Mouse (Mus musculus) layer of hippocampus, adult 11-12 months (tissue): ENCODE measurements around the gene Tex101.
"Not testable (repeated sequence)": the region's sequence is repeated elsewhere in the genome, so short reads cannot be mapped to it uniquely, and the experiment has no call there.

Experiments
- DNase-seq: peaks from one replicate; pipeline ENCODE4 v3.0.0; 2022; ENCODE audit warnings: low spot score

Tex101 gene

DNA sequence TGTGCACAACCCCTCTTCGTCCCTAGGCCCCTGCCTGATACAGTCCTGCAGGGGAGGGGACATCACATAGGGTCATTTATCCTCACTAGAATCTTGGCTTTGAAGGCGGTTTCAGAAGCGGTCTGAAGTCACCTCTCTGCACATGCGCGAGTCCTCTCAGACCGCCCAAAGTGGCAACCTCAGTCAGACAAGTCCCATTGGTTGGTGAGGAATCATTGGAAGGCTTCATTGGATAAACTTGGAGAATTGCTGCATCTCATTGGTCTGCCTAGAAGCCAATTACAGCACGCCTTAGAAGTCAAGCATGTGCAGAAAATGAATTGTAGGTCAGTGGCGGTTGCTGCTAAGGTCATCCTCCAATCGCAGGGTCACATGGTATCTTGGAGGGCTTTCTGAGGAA lies at the start of gene Tex101:
Gene Tex101, minus strand, starts transcription at position 101 of the 400 bp plus-strand sequence.
- DNase-seq, result no peak

DNA sequence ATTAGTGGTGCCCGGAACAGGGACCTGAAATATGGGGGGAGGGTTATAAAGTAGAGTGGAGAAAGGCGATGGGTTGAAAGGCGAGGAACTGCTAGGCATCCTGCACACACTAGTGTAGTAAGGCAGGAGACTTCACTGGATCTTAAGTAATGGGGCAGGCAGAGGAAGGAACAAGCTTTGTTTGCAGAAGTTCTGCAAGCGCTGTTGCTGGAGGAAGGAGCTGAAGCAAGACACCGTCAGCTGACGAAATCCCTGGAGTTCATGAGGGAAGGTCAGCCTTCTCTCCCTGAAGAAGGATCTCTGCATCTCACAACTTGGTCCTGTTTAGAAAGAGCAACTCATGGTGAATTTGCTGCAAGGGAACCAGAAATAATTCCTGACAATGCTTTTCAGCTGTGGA lies 38.6 kb upstream of the Tex101 start:
- DNase-seq, result no peak

DNA sequence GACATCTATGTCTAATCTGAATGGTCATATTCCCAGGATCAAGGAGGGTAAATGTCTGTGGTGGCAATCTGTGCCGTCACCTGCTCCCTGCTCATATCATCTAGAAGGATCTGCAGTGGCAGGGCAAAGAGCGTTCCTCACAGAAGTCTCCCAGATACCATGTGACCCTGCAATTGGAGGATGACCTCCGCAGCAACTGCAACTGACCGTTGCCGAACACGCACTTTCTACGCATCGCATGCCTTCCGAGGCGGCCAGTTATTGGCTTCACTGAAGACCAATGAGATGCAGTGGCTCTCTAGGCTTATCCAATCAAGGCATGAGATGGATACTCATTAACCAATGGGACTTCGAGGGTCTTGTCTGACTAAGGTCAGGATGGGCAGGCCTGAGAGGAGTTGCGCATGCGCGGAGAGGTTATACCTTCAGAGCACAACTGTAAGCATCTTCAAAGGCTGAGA lies 32.4 kb upstream of the Tex101 start, which contains the start of gene BC049730:
Gene BC049730, plus strand, starts transcription at position 411 of the 461 bp plus-strand sequence.
- DNase-seq, result no peak

DNA sequence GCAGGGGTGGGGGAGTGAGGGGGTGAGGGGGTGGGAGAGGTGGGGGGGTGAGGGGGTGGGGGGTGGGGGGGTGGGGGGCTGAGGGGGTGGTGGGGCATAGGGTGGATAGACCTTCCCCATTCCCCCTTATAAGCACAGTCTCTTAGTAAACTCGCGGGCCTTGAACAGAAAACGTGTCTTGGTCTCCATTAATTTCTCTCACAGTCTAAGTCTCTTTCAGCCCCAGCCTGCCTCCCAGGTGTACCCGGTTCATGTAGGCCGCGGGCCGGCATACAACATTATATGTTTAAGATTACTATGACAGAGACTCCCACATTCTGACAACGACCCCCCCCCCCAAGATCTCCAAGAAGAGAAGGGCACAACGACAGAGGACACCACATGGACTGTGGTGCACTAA lies 26.4 kb upstream of the Tex101 start:
- not testable (repeated sequence) for DNase-seq

DNA sequence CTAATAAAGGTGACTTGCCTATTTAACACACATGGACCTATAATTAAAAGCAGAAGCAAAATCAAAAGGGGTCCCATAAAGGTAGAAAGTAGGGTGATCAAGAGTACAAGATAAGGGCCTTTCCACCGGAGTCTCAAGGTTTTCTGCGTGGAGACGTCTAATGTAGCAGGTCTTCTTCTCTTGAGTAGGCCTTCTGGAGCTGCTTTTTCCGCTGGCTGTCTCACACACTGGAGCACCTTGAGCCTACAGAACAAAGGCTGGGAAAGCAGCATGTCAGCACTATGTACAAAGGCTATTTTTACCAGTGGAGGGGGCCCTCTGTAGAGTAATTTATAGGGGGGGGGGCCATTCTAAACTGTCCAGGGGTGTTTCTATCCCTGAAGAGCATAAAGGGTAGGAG lies 21.4 kb upstream of the Tex101 start:
- DNase-seq, result not testable (repeated sequence)

DNA sequence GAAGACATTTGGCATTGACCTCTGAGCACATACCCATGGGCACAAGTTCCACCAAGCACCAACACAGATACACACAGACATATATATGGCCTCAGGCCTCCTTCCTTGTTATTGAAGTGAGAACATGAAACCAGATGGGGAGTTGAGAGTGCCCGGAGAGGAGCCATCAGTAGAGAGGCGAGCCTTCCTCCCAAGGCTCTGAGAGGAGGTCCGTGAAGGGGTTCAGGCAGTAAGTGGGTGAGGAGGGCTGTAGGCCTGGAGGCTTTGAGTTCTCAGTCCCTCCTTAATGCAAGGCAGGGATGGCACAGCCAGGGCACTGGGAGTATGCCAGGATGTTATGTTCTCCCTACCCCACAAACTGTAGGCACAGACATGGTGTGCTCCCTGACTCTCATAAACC lies 16.2 kb upstream of the Tex101 start:
- DNase-seq, result not testable (repeated sequence)

DNA sequence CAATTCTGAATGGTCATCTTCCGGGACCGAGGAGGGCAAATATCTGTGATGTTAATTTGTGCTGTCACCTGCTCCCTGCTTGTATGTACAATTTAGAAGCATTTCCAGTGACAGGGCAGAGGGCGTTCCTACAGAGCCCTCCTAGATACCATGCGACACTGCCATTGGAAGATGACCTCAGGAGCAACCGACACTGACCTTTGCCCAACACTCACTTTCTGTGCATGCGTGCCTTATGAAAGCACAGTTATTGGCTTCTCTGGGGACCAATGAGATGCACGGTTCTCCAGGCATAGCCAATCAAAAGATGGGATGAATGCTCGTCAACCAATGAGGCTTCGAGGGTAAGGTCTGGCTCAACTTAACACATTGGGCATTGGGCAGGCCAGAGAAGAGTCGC lies 11.0 kb upstream of the Tex101 start:
- not testable (repeated sequence) for DNase-seq

DNA sequence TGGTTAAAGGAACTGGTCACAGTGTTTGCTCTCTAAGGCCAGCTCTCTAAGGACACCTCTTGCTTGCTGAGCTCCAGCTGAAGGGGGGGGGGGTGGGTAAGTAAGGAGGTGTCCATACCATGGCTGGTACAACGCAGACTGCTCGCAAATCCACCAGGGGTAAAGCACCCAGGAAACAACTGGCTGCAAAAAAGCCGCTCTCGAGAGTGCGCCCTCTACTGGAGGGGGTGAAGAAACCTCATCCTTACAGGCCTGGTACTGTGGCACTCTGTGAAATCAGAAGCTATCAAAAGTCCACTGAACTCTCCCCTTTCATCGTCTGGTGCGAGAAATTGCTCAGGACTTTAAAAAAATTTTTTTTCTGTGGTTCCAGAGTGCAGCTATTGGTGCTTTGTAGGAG lies 7.6 kb upstream of the Tex101 start:
- not testable (repeated sequence) for DNase-seq

DNA sequence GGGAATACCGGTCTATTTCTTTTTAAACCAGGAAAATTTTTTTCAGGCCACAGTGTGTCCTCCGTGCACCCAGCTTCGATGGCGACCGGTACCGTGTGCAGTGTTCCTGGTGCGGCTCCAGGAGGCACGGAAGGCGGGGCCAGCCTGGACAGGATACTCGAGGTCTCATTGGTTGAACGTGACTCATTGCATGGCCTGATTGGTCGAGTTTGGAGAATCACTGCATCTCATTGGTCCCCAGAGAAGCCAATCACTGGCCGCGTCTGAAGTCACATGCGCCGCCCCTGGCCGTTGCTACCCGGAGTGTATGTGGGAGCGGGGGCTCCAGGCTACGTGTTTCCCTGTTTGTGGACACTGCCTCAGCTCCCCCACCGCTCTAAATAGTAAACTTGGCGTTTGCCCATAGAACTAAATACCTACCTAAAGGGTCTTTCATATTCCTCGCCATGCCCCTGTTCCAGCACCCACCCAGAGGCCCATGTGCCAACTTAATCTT lies 4.5 kb downstream of the Tex101 start:
- no peak for DNase-seq

DNA sequence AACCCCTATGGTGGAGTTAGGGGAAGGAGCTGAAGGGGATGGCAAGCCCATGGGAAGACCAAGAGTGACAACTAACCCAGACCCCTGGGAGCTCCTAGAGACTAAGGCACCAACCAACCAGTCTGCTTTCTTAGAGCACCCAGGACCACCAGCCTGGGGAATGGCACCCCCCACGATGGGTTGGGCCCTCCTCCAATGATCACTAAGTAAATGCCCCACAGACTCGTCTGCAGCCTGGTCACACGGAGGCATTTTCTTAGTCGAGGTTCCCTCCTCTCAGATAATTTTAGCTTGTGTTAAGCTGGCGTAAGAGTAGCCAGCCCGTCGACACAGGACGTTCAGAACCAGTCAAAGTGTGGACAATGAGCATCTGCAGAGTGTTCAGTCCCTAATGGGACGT lies 11.5 kb downstream of the Tex101 start:
- DNase-seq, result no peak

DNA sequence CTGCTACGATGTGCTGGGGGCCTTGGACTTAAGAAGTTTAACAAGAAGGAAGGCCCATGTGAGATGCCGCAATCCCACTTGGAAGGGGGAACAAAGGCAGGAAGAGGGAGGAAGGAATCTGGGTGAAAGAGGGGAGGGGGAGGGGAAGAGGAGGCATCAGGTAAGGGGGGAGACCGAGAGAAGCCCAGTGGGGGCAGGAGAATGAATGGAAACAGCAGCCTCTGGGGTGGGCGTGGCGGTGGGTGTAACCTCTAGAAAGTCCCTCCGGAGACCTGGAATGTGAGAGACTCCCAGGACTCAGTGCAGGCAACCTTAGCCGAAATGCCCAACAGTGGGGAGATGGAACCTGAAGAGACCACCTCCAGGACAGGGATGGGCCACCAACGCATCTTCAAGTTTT lies 12.2 kb downstream of the Tex101 start:
- no peak for DNase-seq

DNA sequence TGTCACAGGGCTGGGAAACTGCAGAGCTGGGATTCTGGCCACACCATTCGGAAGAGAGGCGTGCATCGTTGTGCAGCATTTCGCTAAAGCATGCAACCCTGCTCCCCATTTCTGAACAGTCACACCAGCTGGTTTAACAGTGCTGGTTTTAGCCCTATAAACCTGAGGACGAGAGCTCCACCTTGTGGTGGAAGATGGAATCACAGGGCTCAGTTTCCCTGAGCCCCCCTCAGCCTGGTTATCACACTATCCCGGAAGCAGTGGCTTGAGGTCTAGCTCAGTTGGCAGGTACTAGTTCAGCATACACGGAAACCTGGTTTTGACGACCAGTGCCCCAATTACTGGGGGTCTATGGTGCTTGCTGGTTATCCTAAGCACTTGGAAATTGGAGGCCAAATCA lies 13.9 kb downstream of the Tex101 start:
- DNase-seq, result peak; percentile 71

DNA sequence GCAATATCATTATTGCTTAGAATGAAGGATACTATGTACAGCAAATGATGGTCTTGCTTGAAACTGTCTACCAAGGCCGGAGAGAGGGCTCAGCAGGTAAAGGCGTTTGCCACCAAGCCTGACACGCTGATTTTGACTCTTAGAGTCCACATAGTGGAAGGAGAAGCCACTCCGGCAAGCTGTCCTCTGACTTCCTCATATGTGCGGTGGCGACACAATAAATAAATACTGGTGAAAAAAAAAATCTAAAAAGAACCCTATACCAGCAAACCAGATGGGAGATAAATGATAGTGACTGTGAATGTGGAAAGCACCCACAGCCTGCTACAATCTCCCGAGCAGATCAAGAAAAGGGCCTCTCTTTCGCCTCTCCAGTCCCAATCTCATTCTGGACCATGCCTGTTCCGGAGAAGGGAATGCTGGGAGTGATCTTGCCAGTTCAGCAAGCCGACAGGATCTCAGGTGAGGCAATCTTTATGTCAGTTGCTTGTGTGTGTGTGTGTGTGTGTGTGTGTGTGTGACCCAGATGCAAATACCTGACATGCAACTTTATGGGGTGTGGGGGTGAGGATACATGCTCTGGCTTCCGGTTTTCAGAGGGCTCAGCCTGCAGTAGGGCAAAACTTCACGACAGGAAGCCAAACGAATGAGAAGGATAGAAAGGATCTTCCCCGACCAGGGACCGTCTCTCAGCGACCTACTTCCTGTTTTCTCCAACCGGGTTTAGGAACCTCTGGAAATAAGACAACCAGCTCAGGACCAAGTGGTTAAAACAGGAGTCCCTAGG lies 15.2 kb downstream of the Tex101 start:
- no peak for DNase-seq

DNA sequence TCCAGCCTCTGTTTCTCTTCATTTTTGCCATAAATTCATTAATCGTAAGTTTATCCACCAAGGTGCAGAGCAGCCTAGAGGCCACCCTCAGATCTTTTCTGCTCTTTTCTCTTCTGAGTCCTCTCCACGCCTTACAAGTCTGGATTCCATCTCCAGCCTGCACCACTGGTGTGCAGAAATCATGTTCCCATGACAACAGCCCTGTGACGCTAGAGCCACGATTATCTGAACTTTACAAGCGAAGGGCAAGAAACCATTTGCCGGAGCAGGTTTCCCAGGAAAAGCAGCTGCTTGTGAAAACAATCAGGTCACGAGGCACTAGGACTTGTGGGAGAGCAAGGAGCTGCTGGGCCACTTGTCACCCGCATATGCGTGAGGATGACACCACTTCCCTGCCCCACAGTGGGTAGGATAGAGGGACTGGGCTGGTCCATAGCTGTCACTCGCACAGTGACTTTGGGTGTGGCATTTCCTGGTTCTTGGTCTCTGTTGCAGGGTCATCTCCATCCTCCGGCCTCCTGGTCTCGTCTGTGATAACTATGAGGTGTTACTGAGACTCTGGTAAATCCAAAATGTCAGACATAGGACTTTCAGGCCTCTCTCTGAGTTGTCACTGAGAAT lies 16.6 kb downstream of the Tex101 start:
- peak; percentile 11 for DNase-seq

DNA sequence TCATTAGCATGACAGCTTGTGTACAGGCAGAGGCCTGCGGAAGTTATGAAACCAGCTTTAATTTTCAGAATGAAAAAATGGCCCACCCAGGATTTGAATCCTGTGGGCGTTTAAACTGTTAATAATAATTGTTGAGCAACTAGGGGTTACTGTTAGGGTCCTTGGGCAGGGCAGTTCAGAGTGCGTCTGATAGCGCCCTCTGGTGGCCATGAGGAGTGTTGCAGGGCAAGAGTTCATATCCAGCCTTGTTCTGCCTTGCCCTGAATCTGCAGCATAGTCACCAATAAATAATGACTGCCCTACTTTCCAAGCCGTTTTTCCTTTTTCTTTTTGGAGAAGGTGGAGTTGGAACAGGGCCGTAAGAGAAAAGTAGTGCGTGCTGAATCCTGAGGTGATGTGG lies 22.8 kb downstream of the Tex101 start:
- DNase-seq, result peak; percentile 59

DNA sequence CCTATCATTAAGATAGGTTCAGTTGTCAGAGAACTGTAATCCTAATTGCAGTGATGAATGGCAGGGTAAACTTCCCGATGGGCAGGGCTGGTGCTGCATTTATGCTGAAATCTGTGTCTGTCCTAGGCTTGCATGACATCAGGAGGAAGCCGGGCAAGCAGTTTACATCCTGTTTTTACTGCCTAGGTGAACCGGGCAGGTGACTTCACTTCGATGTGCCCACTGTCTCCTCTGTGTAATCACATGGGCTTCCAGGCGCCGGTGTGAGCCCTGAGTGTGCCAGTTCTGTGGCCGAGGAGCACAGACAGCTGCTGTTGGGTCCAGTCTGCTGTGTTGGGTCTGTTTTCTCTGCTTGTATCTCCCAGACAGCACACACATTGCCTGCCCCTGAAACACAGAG lies 30.0 kb downstream of the Tex101 start:
- DNase-seq, result no peak

DNA sequence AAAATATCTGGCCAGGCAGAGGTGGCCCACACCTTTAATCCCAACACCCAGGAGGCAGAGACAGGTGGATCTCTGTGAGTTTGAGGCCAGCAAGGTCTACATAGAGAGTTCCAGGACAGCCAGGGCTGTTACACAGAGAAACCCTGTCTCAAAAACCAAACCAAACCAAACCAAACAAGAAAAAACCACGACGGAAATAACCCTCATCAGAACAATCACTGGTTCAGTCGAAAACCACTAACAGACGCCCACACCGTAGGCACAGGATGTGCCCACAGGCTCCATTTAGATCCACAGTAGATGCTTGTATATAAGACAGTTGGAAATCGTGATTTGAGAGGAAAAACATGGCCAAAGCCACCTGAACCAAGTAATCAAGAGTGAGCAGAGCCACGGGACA lies 31.5 kb downstream of the Tex101 start:
- DNase-seq, result no peak

DNA sequence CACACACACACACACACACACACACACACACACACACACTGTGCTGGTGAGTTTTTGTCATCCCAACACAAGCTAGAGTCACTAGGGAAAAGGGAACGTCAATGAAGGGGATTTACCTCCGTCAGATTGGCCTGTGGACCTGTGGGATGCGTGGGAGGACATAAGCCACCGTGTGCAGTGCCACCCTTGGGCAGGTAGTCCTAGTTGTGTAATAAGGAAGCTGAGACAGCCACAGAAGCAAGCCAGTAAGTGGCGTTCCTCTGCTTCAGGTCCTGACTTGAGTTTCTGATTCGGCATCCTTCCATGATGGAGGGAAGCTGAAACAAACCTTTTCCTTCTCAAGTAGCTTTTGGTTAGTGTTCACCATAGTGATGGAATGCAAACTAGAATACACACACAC lies 32.0 kb downstream of the Tex101 start:
- no peak for DNase-seq

DNA sequence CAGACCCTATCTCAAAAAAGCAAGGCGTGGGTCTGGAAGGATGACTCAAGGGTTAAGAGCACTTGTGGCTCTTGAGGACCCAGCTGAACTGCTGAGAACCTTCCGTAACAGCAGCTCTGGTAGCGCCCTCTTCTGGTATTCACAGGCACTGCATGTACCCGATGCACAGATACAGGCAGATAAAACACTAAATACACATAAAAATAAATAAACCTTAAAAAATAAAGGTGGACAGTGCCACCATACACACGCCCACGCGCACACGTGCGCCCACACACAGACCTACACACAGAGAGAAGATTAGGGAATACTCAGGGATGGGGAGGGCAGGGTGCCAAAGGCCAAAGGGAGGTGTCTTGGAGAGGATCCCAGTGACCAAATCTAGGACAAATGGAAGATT lies 34.0 kb downstream of the Tex101 start:
- DNase-seq, result peak; percentile 60

DNA sequence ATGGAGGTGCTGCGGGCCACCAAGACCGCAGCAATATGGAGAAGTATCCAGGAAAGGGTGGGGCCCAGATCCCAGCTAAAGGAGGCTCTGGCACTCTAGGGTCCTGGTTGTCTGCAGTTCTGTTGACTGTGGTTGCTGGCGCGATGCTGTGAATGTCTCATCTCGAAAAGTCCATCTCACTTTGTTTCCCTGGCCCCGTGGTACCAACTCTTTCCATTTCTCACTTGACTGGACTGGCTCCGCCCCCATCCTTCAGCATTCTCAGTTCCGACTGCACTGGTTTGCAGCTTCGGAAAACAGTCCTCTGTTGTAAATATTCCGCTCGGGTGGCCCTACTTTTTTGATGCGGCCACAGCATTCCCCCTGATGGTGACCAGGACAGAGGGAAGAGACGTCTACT lies 36.0 kb downstream of the Tex101 start:
- no peak for DNase-seq

DNA sequence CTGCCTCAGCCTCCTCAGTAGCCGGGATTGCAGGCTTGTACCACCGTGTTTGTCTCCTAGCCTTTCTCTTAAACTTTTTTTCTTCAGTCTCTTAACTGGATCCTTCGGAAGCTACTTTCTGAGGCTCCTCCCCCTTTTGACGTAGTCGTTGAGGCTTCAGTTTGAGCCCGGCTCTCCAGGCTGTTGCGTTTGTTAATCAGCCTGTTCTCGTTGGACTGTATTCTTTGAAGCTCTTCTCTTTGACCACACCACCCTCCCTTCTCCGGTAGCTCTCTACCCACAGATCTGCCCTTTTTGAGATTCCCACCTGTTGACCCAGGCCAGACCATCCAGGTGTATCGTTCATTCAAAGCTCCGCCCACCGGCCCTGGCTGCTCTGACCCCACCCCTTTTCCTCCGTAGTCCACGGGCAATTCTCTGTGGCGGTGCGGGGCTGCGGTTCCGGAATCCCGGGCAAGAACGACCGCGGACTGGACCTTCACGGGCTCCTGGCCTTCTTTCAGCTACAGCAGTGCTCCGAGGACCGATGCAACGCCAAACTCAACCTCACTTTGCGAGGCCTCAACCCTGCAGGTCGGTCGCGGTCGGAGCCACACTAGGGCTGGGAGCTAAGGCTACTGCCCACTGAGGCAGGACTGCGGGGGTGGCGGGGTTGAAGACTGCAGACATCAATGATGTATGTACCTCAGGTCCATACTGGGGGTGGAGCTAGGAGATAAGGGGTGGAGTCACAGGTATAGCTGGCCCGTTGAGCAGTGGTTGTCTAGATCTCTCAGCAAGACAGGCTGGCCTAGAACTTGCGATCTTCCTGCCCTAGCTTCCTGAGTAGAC lies 38.2 kb downstream of the Tex101 start:
- no peak for DNase-seq

DNA sequence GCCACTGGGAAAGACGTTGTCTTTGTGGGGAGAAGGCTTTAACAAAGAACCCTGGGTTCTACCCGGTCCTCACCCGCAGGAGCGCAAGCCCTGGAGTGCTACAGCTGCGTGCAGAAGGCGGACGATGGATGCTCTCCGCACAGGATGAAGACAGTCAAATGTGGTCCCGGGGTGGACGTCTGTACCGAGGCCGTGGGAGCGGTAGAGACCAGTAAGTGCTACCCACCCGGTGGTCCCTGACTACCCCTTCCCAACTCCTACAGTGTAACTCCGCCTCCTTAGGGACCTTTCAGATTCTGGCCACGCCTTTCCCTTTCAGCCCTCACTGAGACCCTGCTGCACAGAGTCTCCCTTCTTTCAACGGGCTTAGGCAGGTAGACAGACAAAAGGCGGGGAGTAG lies 39.4 kb downstream of the Tex101 start:
- DNase-seq, result no peak

DNA sequence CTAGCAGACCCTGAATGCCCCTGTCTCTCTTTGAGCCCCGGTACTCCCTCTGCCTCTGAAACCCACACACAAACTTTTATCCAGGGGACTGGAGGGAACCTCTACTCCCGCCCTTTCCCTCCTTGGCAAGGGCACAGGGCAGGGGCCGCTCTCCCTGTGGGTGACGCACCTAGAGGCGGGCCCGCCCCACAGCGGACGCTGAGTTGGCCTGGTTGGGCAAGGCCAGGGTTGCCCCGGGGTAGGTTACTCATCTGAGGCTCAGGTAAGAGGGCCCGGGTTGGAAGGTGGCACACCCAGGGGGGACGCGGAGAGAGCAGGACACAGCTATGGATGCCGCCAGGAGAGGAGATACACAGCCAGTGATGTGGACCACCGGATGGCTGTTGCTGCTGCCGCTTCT lies 40.2 kb downstream of the Tex101 start, which contains the start of gene Lypd3:
Gene Lypd3, plus strand, starts transcription at position 287 of the 400 bp plus-strand sequence.
- DNase-seq, result no peak
